ENCODE assay signal across 12 mouse cellular contexts in the genomic region with DNA sequence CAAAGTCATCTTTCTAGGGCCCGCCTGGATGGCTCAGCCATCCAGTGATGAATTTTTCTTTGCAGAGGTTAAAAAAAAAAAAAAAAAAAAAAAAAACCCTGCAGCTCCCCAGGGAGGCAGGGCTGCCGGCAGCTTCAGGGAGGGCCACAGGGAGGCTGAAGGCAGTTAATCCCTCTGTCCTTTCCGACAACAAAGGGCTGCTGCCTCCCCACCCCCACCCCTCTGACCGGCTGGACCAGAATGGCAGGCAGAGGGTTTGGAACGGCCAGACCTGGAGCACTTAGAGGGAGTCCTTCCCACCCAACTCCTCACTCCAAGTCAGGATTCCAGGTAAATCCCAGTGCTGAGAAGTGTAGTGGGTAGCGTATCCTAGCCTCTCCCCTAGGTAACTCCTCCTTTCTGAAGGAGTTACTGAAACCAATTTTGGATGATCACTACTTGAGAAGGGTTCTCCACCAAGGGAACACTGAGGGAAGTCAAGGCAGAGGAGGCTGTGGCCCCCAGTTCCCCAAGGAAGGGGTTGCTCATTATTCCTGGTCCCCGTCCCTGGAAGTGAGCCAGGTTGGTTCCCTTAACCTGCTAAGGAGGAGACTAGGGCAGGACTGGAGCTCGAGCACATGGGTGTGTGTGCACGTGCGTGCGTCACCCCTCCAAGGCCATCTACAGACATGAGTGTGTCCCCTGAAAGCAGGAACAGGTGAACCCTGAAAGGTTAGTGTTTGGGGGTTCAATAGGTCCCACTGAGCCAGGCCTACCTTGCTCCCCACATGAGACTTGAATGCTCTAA. TPM values are rescaled to one million over a fixed set of nuclear protein-coding genes. Genes with fewer than 3 reads are reported as not detected.
DNase-seq lines count a peak whose midpoint lies in the region; ATAC-seq and TF ChIP-seq lines count a peak whose summit lies in the region.
"Had no signal": no experiment of that assay in that cellular context is flagged by ENCODE, and none has a peak within 500 bp of the region (broad histone marks: within the 10 kb centered on the region; RNA-seq: fewer than 3 reads in every experiment).

No protein-coding gene starts in this region.

- TF ChIP-seq POLR2A in cerebellum, adult 2 months (IDR thresholded peaks at IDR 0.05; ENCODE audit: borderline replicate concordance, insufficient read depth, low read length), result no peak

- H3K36me3 ChIP-seq in forebrain, embryonic 11.5 days (ENCODE audit: control insufficient read depth, insufficient read depth, low read length), result no peaks in the 10 kb centered on the region
- no peaks in the 10 kb centered on the region for H3K36me3 ChIP-seq in forebrain, postnatal 0 days (ENCODE audit: insufficient read depth)
- no peaks in the 10 kb centered on the region for H3K36me3 ChIP-seq in hindbrain, embryonic 15.5 days
- H3K36me3 ChIP-seq: heart, embryonic 15.5 days had no signal

- H3K27me3 ChIP-seq in forebrain, embryonic 11.5 days (ENCODE audit: control insufficient read depth, insufficient read depth, low read length), result no peaks in the 10 kb centered on the region
- no peaks in the 10 kb centered on the region for H3K27me3 ChIP-seq in forebrain, postnatal 0 days (ENCODE audit: insufficient read depth, low read length)
- no peaks in the 10 kb centered on the region for H3K27me3 ChIP-seq in hindbrain, embryonic 15.5 days
- H3K27me3 ChIP-seq in cerebellum, adult 2 months (ENCODE audit: control insufficient read depth, insufficient read depth, low read length), result no peaks in the 10 kb centered on the region
- H3K27me3 ChIP-seq: heart, embryonic 15.5 days had no signal

- H3K4me1 ChIP-seq in forebrain, embryonic 11.5 days (replicated peaks; ENCODE audit: control insufficient read depth, insufficient read depth, low read length), result peaks cover 11% of the 10 kb centered on the region
- no peaks in the 10 kb centered on the region for H3K4me1 ChIP-seq in forebrain, postnatal 0 days (ENCODE audit: insufficient read depth)
- H3K4me1 ChIP-seq in hindbrain, embryonic 15.5 days (replicated peaks), result peaks cover 21% of the 10 kb centered on the region
- peaks cover 10% of the 10 kb centered on the region for H3K4me1 ChIP-seq in cerebellum, adult 2 months (ENCODE audit: control insufficient read depth, insufficient read depth, low read length)

- ATAC-seq in forebrain, embryonic 11.5 days (replicated peaks; ENCODE audit: low FRiP score), result peak; percentile 45
- ATAC-seq in forebrain, postnatal 0 days, result no peak
- no peak for ATAC-seq in hindbrain, embryonic 15.5 days (ENCODE audit: low FRiP score, low read depth)

- peak; percentile 64 for DNase-seq in forebrain, embryonic 11.5 days (ENCODE audit: low spot score)
- no peak for DNase-seq in forebrain, postnatal 0 days
- DNase-seq in ZHBTc4 (ENCODE audit: low read depth, low spot score), result peak; percentile 53
- peak; percentile 53 for DNase-seq in neural tube, embryonic 10.5 days (ENCODE audit: extremely low spot score, low spot score)
- no peak for DNase-seq in cerebellum, adult 2 months
- DNase-seq in adrenal gland, postnatal 10 days, result no peak
- DNase-seq in cerebellum, adult 9-10 months, result no peak
- DNase-seq: adrenal gland, adult 8-10 months; B cell, adult 2 months; left cerebral cortex, postnatal 4 days had no signal

- no peak for TF ChIP-seq CTCF in forebrain, postnatal 0 days (IDR thresholded peaks at IDR 0.05; ENCODE audit: low read depth)
- no peak for TF ChIP-seq CTCF in cerebellum, adult 2 months (IDR thresholded peaks at IDR 0.05; ENCODE audit: borderline replicate concordance, insufficient read depth, low read depth, low read length)

- H3K4me2 ChIP-seq in forebrain, embryonic 11.5 days (ENCODE audit: low read depth, low read length, severe bottlenecking), result peak overlapping the region; percentile 29; the same call in 1 of the 2 replicates
- no peak overlapping the region for H3K4me2 ChIP-seq in forebrain, postnatal 0 days (ENCODE audit: low read depth)
- H3K4me2 ChIP-seq in hindbrain, embryonic 15.5 days, result peak overlapping the region; percentile 29
- H3K4me2 ChIP-seq: heart, embryonic 15.5 days had no signal

- H3K9me3 ChIP-seq in forebrain, embryonic 11.5 days (ENCODE audit: control insufficient read depth, low read length), result no peaks in the 10 kb centered on the region
- H3K9me3 ChIP-seq in forebrain, postnatal 0 days (ENCODE audit: low read length), result no peaks in the 10 kb centered on the region
- H3K9me3 ChIP-seq in hindbrain, embryonic 15.5 days, result no peaks in the 10 kb centered on the region
- H3K9me3 ChIP-seq: heart, embryonic 15.5 days had no signal

- H3K4me3 ChIP-seq in forebrain, embryonic 11.5 days (ENCODE audit: low read depth, low read length), result no peak overlapping the region
- H3K4me3 ChIP-seq in forebrain, postnatal 0 days (ENCODE audit: low read depth, low read length), result no peak overlapping the region
- no peak overlapping the region for H3K4me3 ChIP-seq in hindbrain, embryonic 15.5 days
- H3K4me3 ChIP-seq in cerebellum, adult 2 months (replicated peaks; ENCODE audit: insufficient read depth, low read depth, low read length), result no peak overlapping the region
- H3K4me3 ChIP-seq: heart, embryonic 15.5 days had no signal

- 23% methylated on average over 11 of the region's 11 CpGs for WGBS in forebrain, embryonic 11.5 days
- WGBS in forebrain, postnatal 0 days, result 29% methylated on average over 11 of the region's 11 CpGs
- WGBS in hindbrain, embryonic 15.5 days, result 29% methylated on average over 11 of the region's 11 CpGs
- 72% methylated on average over 11 of the region's 11 CpGs for WGBS in cerebellum, adult 2 months

- H3K27ac ChIP-seq in forebrain, embryonic 11.5 days (ENCODE audit: low read depth, low read length), result peak overlapping the region; percentile 60
- no peak overlapping the region for H3K27ac ChIP-seq in forebrain, postnatal 0 days (ENCODE audit: low read depth, low read length)
- H3K27ac ChIP-seq in hindbrain, embryonic 15.5 days (replicated peaks), result peak overlapping the region; percentile 17
- H3K27ac ChIP-seq in cerebellum, adult 2 months (ENCODE audit: insufficient read depth, low read length), result no peak overlapping the region
- H3K27ac ChIP-seq: heart, embryonic 15.5 days had no signal

- H3K9ac ChIP-seq in forebrain, embryonic 11.5 days (ENCODE audit: low read length), result peak overlapping the region; percentile 47
- no peak overlapping the region for H3K9ac ChIP-seq in forebrain, postnatal 0 days
- no peak overlapping the region for H3K9ac ChIP-seq in hindbrain, embryonic 15.5 days
- H3K9ac ChIP-seq: heart, embryonic 15.5 days had no signal

RNA-seq across cellular contexts. Expression of a gene that starts 10.2 kb away (rescaled TPM):
- 18.0 and 18.8 TPM in 2 replicates for polyA plus RNA-seq in forebrain, embryonic 11.5 days (2014; fragmentation: Nextera tagmentation; extraction: Ambion mirVana)
- total RNA-seq in forebrain, postnatal 0 days (2014; rRNA removed), result 66.1 and 68.0 TPM in 2 replicates
- 15.5 and 16.2 TPM in 2 replicates for polyA plus RNA-seq in forebrain, postnatal 0 days (2015; fragmentation: Nextera tagmentation; extraction: Ambion mirVana)
- 13.7 and 14.7 TPM in 2 replicates for polyA plus RNA-seq in hindbrain, embryonic 15.5 days (2015; fragmentation: Nextera tagmentation; extraction: Ambion mirVana)
- 75.0 and 78.6 TPM in 2 replicates for polyA plus RNA-seq in cerebellum, adult 2 months (2012; rRNA removed)
- 10 to 100 TPM; 19.8 to 22.1 TPM for total RNA-seq in adrenal gland, postnatal 10 days (2021)

RNA-seq across cellular contexts. Expression of a gene that starts 20.7 kb away (rescaled TPM):
- polyA plus RNA-seq in forebrain, embryonic 11.5 days (2014; fragmentation: Nextera tagmentation; extraction: Ambion mirVana), result 2.5 and 3.0 TPM in 2 replicates
- 3.9 and 5.2 TPM in 2 replicates for total RNA-seq in forebrain, postnatal 0 days (2014; rRNA removed)
- polyA plus RNA-seq in forebrain, postnatal 0 days (2015; fragmentation: Nextera tagmentation; extraction: Ambion mirVana), result 1.1 and 1.5 TPM in 2 replicates
- 2.7 and 2.9 TPM in 2 replicates for polyA plus RNA-seq in hindbrain, embryonic 15.5 days (2015; fragmentation: Nextera tagmentation; extraction: Ambion mirVana)
- polyA plus RNA-seq in cerebellum, adult 2 months (2012; rRNA removed), result 4.4 and 4.8 TPM in 2 replicates
- 1 to 10 TPM in 1 of 2 experiments, under 1 TPM in 1; 0.96 to 1.1 TPM for total RNA-seq in adrenal gland, postnatal 10 days (2021)

RNA-seq across cellular contexts. Expression of a gene that starts 48.8 kb away (rescaled TPM):
- 16.3 and 18.4 TPM in 2 replicates for polyA plus RNA-seq in forebrain, embryonic 11.5 days (2014; fragmentation: Nextera tagmentation; extraction: Ambion mirVana)
- 30.4 and 34.9 TPM in 2 replicates for total RNA-seq in forebrain, postnatal 0 days (2014; rRNA removed)
- 41.8 and 49.6 TPM in 2 replicates for polyA plus RNA-seq in forebrain, postnatal 0 days (2015; fragmentation: Nextera tagmentation; extraction: Ambion mirVana)
- 30.8 and 32.2 TPM in 2 replicates for polyA plus RNA-seq in hindbrain, embryonic 15.5 days (2015; fragmentation: Nextera tagmentation; extraction: Ambion mirVana)
- polyA plus RNA-seq in cerebellum, adult 2 months (2012; rRNA removed), result 88.8 and 93.7 TPM in 2 replicates
- 1 to 10 TPM; 1.6 to 2.2 TPM for total RNA-seq in adrenal gland, postnatal 10 days (2021)

Comparison
In these comparisons a context has a peak if more than half of its experiments do, and no peak if none do; other contexts are left out.
1. DNase-seq: peak in forebrain, embryonic 11.5 days (single experiment), ZHBTc4 (single experiment) and neural tube, embryonic 10.5 days (single experiment); none in forebrain, postnatal 0 days (single experiment), cerebellum, adult 2 months (0 of 2), adrenal gland, postnatal 10 days (single experiment) and cerebellum, adult 9-10 months (single experiment).
2. H3K27ac ChIP-seq: peak in forebrain, embryonic 11.5 days (single experiment) and hindbrain, embryonic 15.5 days (single experiment); none in forebrain, postnatal 0 days (single experiment) and cerebellum, adult 2 months (single experiment).